Mouse (Mus musculus): ENCODE measurements at regions not wholly inside any gene's neighbourhood (a gene's known extent, or its start where the extent isn't known, plus 50 kb on each side); places are given as distances from the start of the nearest gene placed in this dataset.

DNA sequence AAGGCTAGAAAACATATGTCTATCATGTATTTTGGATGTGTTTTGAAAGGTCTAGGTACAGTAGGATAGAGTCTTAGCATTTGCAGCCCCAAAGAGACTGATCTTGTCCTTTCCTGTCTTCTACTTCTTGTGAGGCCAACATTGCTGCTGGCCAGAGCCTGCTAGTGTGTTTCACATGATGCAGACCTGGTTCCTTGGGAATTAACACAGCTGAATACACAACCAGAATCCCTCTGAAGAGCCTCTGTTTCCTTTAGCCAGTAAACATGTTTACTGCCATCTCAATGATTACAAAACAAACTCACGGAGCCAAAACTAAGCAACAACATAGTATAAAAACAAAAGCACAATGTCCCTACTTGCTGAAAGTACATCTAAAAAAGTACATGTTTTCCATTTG is 598.9 kb downstream of the 9430069I07Rik start:
- DNase-seq = no peak

Measured in lung, postnatal 14 days (tissue).